Mouse (Mus musculus) adrenal gland, postnatal 36 days (tissue): ENCODE measurements around the gene B3galt2. TPM values are rescaled to one million over a fixed set of nuclear protein-coding genes. Genes with fewer than 3 reads are reported as not detected.
"Not testable (repeated sequence)": the region's sequence is repeated elsewhere in the genome, so short reads cannot be mapped to it uniquely, and the experiment has no call there.

Experiments used
- DNase-seq, 2 experiments: peaks; one replicate each; pipeline ENCODE4 v3.0.0; 2021; ENCODE audit warnings: mixed read lengths in 1 of 2
- long read RNA-seq, 2 experiments: library from polyadenylated mRNA; stranded (forward); transcript quantifications; one replicate each; pipeline ENCODE4 v2.0.0; 2021; ENCODE audit warnings: borderline sequencing depth in 2 of 2
- total RNA-seq, 2 experiments: library from RNA; stranded (reverse); gene quantifications; 2 replicates each; pipeline ENCODE4 v1.2.3; 2021

The B3galt2 gene
- total RNA-seq, result 10 to 100 TPM in 1 of 2 experiments, 1 to 10 TPM in 1; 9.9 to 12.9 TPM
- long read RNA-seq, experiment 1, full-length matches to known transcripts, result 13 of 20 reads
- long read RNA-seq, experiment 1, partial matches to known transcripts, result 4 of 20 reads
- long read RNA-seq, experiment 1, other reads (novel, unspliced or antisense), result 3 of 20 reads
- long read RNA-seq, experiment 2, full-length matches to known transcripts, result 1 of 1 reads
- long read RNA-seq, experiment 2, partial matches to known transcripts, result 0 of 1 reads
- long read RNA-seq, experiment 2, other reads (novel, unspliced or antisense), result 0 of 1 reads

DNA sequence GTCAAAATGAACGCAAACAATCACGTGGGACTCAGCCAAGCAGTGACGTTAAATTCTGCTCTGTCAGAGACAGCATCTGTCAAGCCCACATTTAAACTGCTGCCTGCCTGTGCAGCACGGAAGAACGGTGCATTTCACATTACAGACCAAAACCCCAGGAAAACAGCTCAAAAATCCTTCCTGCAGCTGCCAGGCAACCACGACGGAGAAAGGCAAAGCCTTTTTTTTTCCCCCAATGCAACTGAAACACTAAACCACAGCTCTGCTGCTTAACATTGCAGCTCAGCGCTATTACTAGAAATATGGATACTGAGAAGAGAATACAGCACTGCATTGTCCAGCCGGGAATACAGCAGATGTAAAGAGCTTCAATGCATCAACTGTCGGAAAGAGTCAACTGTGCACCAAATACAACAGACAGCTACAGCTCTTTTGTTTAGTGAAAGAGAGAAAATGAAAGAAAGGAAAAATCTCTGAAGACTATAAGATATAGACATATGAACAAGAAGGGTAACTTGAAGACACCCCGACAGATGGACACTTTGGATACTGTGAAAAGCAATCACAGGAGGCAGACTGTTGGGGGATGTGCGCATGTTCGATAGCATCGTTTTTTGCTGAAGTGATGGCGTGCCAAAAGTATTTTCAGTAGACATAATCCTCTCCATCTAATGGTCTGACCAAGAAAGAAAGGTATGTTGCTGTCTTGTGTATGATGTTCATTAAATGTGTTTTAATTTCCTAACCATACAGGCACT lies at the start of gene B3galt2:
TSS of gene B3galt2 (plus strand) at position 15 of the 758 bp plus-strand sequence.
- peak; percentile 34 to 50 for DNase-seq

DNA sequence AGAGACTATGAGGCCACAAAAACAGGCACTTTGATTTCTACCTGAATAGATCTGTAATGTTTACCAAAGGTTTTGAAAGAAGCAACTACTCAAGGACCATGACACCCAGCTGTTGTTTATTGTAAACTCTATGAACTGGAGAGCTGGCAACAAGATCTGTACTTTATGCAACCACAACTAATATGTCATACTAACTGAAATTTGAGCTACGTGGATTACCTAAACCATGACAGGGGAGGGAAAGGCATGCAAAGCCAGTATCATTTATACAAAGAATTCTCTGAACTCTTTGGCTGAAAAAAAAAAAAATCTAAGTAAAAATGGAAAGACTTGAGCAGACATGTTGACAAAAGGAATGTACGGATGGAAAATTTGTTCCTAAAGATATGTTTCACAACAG lies 43.6 kb upstream of the B3galt2 start:
- DNase-seq, result no peak

DNA sequence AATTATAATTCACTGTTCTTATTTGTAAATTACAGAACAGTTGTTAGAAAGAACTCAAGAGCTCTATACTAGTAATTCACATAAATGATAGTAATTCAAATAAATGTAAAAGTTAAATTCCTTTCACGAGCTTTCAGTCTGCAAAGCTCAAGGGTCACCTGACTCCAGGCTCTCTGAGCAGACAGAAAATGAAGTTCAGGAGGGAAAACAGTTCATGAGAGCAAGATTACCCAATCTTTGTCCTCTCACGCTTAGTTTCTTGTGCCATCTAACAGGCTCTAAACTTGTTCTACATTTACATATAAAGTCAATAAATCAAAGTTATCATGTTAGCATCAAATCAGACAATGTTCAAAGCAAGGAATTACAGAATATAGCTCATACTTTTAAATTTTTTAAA lies 31.6 kb upstream of the B3galt2 start:
- no peak for DNase-seq

DNA sequence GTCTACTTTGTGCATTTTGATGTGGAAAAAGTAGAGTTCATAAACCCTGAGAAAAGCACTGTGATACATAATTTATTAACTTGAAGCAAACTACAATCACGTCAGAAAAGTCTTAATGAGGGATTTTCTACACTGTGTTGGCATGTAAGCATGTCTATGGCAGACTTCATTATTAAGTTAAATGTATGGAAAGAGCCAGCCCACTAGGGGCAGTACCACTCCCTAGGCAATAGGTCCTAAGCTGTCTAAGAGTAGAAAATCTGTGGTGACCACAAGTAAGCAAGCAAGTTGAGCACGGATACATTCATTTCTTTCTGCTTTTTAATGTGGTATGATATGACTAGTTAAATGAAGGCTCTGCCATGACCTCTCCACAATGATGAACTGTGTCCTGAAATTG lies 27.6 kb upstream of the B3galt2 start:
- no peak for DNase-seq

DNA sequence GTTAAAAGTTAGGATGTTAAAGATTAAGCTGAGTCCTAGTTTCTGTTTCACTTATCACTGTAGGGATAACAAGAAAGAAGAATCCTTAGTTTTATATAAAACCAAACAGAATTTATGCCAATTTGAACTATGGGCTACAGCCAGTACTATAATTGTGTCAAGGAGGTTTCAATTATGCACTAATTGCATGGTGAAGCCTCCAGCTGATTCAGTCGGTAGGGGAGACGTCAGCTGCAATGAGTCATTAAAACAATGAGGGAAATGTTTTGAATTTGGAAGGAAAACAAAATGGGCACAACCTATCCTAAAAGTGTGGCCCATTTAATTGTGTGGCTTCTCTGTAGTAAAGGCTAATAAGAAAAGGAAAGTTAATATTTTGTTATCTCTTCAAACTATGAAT lies 20.7 kb upstream of the B3galt2 start:
- peak in 1 of 2 experiments; percentile 4 for DNase-seq

DNA sequence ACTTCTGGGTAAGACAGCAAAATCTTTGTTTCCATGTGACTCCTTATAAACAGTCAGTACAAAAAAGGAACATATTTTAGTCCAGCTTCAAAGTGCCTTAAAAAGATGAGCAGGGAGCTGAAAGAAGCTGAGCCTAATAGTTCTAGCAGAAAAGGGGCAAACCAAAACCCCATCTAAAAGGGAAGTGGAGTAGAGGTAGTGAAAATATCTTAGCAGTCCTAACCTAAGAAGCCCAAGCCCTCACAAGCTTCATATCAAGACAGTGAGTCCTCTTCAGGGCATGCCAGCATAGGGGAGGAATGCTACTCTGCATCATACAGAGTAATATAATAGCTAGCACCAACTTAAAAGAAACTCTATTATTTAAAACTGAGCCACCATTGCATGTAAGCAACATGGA lies 18.5 kb upstream of the B3galt2 start:
- DNase-seq, result no peak

DNA sequence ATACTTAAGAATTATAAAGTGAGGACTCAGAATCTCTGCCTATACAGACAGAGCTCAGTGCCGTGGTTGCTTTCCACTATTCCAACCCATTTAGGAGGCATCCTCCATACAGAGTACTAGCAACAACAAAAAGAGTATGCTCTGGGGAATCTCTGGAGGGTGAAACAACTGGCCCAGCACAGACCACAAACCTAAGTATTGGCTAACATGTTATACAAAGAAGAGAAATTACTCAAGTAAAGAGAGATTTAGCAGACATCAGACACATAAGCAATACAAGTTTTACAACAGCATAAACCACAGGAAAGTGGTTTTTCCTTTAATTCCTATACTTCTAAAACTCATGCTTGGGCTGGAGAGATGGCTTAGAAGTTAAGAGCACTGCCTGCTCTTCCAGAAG lies 17.8 kb upstream of the B3galt2 start:
- DNase-seq, result no peak

DNA sequence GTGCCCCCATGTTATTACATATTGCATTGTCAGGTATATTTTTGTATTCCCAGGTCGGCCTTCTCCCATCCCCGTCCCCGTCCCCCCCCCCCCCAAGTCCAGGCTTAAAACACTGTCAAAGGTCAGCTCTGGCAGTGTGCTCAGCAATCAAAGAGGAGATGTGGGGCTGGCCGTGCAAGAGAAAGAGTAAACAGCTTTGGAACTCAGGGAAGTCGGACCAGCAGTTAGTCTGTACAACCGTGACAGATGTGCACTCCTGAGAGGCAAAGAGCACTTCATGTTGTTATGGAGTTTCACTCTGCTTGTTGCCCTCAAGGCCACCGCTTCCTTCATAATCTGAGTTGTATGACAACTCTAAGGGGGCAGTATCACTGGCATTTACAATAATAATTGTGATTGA lies 9.1 kb upstream of the B3galt2 start:
- peak in 1 of 2 experiments; percentile 4 for DNase-seq

DNA sequence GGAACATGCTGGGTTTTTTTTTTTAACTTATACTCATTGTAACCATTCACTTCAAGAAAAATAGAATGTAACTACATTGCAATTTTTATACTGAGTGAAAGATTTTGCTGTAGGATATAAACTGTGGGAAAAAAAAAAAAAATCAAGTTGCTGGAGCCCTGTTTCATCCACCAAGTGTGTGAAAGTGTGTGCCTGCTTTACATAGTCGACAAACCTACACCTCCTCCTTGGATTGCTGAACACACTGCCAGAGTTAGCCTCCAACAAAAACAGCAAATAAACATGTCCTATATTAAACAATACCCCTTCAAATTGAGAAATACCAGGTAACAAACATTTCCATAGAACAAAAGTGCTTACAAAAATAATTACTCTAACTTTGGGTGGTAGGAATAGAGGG lies 8.1 kb upstream of the B3galt2 start:
- DNase-seq, result no peak

DNA sequence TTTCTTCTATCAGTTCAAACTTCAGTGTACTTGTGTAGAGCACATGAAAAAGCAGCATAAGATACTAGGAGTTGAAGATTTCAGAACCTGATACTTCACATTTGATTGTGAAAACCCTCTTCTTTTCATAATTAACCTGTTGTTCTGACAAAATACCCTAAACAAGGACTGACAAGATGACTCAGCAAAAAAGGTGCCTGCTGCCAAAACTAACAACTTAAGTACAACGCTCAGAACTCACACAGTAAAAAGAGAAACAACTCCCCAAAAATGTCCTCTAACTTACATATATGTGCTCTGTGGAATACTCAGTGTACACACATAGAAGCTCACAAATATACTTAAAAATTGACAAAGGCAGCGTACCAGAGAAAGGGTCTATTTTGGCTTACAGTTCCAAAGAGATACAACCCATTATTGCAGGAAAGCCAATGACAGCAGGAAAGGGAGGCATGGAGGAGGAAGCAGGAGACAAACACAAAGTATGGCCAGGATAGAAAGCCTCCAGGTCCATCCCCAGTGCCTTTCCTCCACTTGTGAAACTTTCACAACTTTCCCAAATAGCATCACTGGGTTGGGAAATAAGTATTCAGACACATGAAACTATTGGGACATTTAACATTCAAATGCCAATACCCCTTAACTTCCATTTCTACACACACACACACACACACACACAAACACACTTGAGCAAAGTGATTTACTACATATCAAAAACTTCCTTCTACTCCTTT lies 7.4 kb upstream of the B3galt2 start:
- DNase-seq, result no peak

DNA sequence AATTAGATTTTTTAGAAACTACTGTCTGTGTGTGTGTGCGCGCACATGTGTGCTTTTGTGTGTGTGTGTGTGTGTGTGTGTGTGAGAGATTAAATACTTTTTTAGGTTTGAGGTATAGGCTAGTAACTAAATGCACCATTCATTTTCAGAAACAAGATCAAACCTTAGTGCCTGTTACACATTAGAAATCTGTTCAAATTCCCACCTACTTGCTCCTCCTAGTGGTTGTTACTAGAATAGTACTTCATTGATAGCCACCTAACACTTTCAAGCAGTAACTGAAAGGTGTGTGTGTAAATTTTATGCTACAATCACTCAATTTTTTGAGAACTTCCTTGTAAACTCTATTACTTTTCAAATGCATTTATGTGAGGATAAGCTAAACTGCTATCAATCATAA lies 3.8 kb downstream of the B3galt2 start:
- DNase-seq, result no peak

DNA sequence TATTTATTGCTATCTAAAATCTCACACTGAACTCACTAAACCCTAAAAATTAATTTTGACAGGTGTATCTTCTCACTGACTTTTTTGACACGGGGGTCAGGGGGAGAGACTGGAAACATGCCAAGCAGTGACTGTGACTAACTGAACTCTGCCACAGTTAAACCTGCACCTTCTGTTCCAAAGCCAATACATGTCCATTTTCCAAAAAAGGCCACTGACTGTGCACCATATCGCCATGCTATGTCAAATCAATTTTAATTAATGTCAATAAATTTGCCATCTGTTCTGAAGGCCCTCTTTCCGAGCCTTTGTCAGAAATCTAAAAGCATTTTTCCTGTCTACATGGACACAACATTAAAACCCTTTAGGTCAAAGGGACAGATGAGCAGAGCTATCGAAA lies 4.9 kb downstream of the B3galt2 start:
- DNase-seq, result no peak

DNA sequence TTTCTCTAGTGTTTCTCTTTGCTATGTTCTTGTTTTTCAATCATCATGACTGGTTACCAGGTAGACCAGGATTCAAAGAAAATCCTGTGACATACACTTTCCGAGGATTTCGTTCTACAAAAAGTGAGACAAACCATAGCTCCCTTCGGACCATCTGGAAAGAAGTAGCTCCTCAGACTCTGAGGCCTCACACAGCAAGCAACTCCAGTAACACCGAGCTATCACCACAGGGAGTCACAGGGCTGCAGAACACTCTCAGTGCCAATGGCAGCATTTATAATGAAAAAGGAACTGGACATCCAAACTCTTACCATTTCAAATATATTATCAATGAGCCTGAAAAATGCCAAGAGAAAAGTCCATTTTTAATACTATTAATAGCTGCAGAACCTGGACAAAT lies 5.8 kb downstream of the B3galt2 start:
- DNase-seq, result no peak

DNA sequence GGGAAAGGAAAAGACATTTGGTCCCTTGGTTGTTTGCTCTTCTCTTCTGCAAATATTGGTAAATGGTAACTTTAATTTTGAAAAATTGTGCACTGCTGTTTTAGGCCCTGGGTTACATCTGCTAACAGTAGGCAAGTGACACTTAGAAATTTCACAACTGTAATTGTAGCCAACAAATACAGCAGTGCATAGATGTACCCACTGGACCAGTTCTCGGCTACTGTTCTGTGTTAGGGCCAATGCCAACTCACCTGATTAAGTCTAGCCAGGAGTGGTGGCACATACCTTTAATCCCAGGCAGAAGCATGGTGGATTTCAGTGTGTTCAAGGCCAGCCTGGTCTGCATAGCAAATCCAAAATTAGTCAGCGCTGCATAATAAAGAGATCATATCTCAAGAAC lies 9.9 kb downstream of the B3galt2 start:
- DNase-seq, result no peak

DNA sequence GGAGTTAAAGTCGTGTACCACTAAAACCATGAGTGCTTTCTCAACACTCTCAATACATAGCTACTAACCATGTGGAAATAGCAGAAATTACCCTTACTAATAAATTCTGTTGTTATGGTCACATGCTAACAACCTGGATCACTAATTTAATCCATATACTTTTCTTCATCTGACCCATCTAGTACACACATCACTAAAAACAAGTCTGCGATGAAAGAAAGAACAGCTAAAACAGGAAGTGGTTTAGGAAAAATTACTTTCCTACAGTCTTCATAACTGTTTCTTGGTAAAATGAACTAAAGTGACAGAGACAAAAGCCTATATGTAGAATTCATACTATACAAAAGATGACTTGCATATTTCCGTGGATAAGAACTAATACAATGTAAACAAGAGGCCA lies 13.2 kb downstream of the B3galt2 start:
- no peak for DNase-seq

DNA sequence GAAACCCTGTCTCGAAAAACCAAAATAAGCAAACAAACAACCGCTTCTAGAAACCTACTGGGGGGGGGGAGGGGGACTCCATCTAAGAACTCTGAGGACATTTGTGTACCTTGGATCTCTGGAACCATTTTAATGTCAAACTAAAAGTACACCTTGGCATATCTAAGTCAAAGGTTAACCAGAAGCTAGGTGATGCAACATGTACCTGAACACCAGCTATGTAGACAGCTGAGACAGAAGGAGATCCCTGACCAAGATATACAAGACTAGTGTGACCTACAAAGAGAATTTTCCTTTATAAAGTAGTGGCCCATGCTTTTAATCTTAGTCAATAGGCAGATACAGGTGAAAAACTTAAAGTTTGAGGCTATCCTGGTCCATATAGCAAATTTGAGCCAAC lies 22.7 kb downstream of the B3galt2 start:
- no peak for DNase-seq

DNA sequence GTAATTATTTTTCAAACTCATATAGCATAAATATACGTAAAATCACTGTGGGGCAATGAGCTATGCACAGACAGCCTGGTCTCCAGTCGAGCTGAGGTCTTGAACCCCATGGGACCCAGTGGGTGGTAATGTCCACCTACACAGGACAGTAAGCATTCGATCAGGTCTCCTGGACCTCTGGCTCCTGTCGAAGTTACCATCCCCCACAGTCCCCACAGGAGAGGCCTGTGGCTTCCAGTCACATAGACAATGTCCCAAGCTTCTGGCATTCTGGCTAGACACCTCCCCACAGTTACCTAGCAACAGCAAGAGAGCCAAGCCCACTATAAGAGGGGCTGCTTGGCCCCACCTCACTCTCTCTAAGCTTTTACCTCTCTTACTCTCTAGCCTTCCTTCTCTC lies 24.3 kb downstream of the B3galt2 start:
- not testable (repeated sequence) for DNase-seq

DNA sequence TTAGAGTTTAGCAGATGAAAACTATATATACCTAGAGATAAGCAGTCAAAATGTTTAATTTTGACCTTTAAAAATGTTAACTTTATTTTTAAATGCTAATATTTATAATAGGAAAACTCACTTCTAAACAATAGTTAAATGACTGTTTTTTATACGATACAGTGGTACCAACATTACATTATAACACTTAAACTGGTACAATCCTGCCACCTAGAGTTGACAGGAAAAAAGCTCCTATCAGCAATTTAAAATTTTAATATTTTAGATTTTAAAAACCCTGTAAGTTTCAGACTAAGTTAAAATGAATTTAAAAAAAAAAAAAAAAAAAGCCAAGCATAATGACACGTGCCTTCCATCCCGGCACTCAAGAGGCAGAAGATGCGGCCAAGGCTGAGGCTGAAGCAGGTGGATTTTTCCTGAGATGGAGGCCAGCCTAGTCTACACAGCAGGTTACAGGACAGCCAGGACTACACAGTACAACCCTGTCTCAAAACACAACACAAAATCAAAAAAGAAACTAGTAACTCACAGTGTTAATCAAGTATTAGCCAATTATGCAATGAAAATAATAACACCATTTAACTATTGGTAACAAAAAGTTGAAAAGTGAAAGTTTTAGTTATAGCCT lies 35.4 kb downstream of the B3galt2 start:
- no peak for DNase-seq

DNA sequence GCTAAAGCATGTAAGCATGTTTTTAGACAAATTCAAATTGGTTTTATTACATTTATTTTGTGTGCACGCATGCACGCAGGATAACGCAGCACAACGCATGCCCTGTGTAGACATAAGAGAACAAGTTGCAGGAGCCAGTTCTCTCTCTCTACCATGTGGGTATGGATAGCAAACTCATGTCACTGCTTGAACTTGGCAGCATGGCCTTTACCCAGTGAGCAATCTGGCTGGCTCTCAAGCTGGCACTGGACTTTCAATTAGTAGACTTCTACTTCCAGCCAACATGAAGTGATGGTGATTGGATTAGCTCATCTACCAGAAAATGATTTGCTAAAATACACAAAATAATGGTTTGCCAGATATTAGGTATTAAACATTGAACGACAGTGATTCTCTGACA lies 40.6 kb downstream of the B3galt2 start:
- peak; percentile 48 to 58 for DNase-seq

DNA sequence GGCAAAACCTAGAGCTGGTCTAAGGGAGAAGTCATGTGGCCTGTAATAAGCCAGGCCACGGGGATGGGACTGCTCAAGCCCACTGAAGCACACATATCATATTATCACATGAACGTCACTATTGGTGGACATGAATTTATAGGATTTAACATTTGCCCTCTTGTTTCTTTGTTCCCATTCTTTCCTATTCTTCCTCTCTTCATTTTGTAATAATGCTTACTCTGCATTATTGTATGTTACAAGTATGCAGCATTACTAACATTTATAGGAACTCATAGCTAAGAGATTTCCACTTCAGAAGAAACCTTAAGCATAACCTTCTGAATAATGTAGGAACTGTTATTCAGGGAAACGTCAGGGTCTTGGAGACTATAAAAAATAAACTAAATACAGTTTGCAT lies 44.4 kb downstream of the B3galt2 start:
- DNase-seq, result no peak

DNA sequence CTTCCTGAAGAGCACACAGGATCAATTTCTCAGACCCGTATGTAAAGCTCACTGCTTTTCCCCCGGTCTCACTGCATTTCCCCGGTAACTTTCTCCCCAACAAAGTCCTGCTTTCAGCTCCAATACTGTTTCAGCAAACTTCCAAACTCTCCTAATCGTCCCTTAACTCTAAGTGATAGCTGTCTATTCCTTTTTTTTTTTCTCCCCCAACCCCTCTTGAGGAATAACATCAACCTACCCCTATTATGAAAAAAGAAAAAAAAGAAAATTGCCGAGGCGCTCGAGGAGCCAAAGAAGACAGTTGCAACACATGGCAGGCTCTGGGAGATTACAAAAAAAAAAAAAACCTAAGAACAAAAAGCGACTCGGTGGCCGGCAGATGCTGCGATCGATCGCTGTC lies 61.3 kb downstream of the B3galt2 start:
- no peak for DNase-seq

DNA sequence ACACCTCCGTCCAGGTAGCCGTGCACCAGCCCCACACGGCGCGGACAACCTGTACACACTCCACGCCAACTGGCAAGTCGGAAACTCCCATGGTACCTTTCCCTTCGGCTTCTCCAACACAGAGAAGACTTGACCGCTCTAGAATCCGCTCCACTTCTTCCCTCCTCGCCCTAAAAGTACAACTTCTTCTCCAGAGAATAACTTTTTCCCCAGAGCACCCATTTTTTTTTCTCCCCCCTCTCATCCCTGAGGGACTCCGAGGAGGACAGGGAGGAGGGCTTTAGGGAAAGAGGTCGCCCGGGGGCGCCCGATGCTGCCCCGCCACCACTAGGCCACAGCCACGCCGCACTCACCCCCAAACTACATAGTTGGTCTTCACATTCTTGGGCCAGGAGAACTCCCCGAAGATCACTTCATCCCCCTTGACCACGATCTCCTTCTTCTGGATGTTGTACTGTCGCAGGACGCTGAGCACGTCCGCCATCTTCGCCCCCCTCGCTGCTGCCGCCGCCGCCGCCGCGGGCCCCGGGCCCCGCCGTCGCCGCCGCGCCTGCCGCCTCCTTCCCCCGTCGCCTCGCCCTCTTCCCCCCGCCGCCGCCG lies 61.8 kb downstream of the B3galt2 start:
- peak; percentile 31 to 64 for DNase-seq
